Mouse (Mus musculus): Measurements from ENCODE around the gene Zic1.

DNA sequence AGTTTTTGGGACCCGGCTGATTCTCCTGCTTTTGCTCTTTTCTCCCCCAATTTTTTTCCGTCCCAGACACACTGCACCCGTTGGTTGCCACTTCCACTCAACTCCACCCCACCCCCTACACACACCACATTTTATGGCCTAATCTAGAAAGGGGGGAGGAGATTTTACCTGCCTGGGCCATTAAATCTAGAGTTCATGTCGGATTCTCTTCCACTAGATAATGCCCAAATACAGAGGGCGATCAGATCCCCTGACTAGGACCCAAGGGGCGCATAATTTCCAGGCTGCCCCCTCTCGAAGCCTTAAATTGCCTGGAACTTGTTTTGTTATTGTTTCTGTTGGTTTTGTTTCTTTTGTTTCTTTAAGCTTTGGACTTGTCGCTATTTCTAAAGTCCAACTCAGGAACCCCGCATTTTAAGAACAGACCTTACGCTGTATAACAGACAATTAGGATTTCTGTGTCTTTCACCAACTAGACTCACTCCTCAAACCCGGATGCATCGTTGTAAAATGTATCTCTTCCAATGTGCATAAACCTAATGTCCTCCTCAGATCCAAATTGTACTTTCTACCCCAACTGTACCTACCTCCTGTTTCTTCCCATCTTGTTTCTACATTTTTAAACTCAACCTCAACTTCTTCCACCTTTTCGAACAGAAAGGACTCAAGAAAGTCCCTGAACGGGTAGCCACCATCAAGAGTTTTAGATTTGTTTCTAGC is 2.4 kb downstream of the Zic1 start:
- TF ChIP-seq CTCF (IDR thresholded peaks at IDR 0.05; ENCODE audit: borderline replicate concordance, control insufficient read depth, extremely low read depth, insufficient read depth, low read length, poor library complexity) (no peak), POLR2A (IDR thresholded peaks at IDR 0.05; ENCODE audit: control insufficient read depth, extremely low read depth, insufficient read depth, low read length, poor library complexity) (no peak)
